Mouse (Mus musculus) adrenal gland, adult 2 months (tissue): ENCODE results near the gene Gm7030. TPM values are rescaled to one million over a fixed set of nuclear protein-coding genes. Genes with fewer than 3 reads are reported as not detected.
"Not testable (repeated sequence)": the region's sequence is repeated elsewhere in the genome, so short reads cannot be mapped to it uniquely, and the experiment has no call there.

Experiments used
- DNase-seq: peaks from one replicate; pipeline ENCODE4 v3.0.0; 2021
- polyA plus RNA-seq: library from polyadenylated mRNA; depleted of rRNA; stranded (reverse); fragments of >200 nt; gene quantifications from 2 replicates; pipeline ENCODE4 v1.2.3, GENCODE M21; 2012; rRNA removed
- total RNA-seq, 2 experiments: library from RNA; stranded (reverse); gene quantifications; 2 replicates each; pipeline ENCODE4 v1.2.3; 2021

The Gm7030 gene
- total and polyA plus RNA-seq, 3 experiments: not detected

DNA sequence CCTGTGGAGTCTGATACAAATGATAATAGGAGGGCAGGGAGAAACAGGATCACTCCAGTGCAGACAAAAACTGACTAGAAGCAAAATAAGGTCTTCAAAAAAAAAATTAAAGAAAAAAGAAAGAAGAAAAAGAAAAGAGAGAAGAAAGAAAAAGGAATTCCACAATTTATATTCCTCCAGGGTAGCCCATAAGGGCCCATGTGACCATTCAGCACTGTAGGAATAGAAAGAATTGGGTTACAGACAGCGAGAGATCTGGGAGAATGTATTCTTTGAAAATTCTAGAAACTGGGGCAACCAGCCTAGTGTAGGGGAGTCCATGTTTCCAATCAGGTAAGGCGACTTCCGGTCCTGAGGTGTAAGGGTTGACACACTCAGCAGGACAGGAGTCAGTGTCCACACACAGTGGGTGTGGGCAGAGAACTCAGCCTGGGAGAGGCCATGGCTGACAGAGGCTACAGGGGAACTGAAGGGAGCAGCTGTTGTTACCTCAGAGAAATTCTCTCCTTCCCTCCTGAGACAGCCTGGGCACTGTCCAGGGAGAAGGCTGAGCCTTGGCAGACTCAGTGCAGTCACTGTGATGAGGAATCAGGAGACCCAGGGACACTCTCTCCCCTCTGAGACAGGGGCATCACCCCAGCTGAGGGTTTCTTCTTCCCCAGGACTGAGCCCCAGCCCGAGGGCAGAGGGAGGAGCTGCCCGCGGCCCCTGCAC, 46.5 kb downstream of the Gm7030 start:
- not testable (repeated sequence) for DNase-seq

DNA sequence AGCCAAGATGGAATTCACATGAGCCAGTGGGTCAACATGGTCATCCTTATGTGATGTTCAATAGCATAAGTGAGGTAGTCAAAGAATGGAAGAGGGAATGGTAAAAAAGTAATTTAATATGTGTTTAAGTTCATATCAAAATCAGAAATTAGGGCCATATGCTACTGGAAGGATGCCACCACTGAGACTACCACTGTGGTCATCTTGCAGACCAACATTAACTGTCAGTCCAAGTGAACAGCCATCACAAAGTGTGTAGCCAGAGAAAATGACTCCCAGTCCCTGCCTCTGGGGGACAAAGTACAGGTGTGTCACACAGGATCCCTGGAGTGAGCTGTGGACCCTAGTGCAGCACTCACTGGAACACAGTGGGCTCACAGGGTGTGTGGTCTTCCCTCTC, 47.3 kb downstream of the Gm7030 start:
- DNase-seq: not testable (repeated sequence)

DNA sequence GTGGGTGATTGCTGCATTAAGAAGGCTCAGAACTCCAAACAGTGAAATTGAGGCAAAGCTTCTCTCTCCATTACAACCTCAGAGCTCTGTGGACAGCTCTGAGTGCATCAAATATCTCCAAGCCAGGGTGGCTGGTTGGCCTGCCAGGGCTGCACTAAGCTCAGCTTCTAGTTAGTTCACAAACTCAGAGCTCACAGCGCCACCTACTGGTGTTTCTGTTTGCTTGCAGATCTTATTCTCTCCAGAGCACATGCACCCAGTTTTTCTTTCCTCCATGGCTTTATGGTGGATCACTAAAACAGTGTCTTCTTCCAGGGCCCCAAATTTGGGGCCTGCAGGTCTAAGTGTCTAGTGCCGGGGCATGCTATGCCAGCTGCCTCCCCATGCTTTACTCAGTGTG, 68.4 kb downstream of the Gm7030 start:
- DNase-seq: peak; percentile 85

Other genes starting within 250 kb of the Gm7030 start
- 10 to 100 TPM; 40.5 to 46.2 TPM for gene Dhx16, start 249.6 kb downstream of the Gm7030 start, total RNA-seq
- gene Dhx16, start 249.6 kb downstream of the Gm7030 start, polyA plus RNA-seq: 42.6 and 46.1 TPM in 2 replicates
- 10 to 100 TPM; 51.6 to 52.6 TPM for gene 2310061I04Rik, start 232.0 kb downstream of the Gm7030 start, total RNA-seq
- gene 2310061I04Rik, start 232.0 kb downstream of the Gm7030 start, polyA plus RNA-seq: 112 and 122 TPM in 2 replicates
- gene Atat1, start 219.3 kb downstream of the Gm7030 start, total RNA-seq: 10 to 100 TPM; 27.4 to 40.0 TPM
- 128 and 145 TPM in 2 replicates for gene Atat1, start 219.3 kb downstream of the Gm7030 start, polyA plus RNA-seq
- 100 to 1,000 TPM; 111 to 114 TPM for gene Mrps18b, start 213.0 kb downstream of the Gm7030 start, total RNA-seq
- 91.6 and 101 TPM in 2 replicates for gene Mrps18b, start 213.0 kb downstream of the Gm7030 start, polyA plus RNA-seq
- gene Ppp1r10, start 213.0 kb downstream of the Gm7030 start, total RNA-seq: 100 to 1,000 TPM in 1 of 2 experiments, 10 to 100 TPM in 1; 64.6 to 140 TPM
- gene Ppp1r10, start 213.0 kb downstream of the Gm7030 start, polyA plus RNA-seq: 24.7 and 32.8 TPM in 2 replicates
- gene Abcf1, start 159.7 kb downstream of the Gm7030 start, total RNA-seq: 10 to 100 TPM; 83.5 to 86.8 TPM
- 66.0 and 78.9 TPM in 2 replicates for gene Abcf1, start 159.7 kb downstream of the Gm7030 start, polyA plus RNA-seq
- 10 to 100 TPM; 38.1 to 53.1 TPM for gene Gnl1, start 149.6 kb downstream of the Gm7030 start, total RNA-seq
- 26.9 and 29.6 TPM in 2 replicates for gene Gnl1, start 149.6 kb downstream of the Gm7030 start, polyA plus RNA-seq
- 10 to 100 TPM; 19.5 to 19.8 TPM for gene Prr3, start 149.2 kb downstream of the Gm7030 start, total RNA-seq
- 19.1 and 20.6 TPM in 2 replicates for gene Prr3, start 149.2 kb downstream of the Gm7030 start, polyA plus RNA-seq
- gene H2-T24, start 108.9 kb downstream of the Gm7030 start, total RNA-seq: 1 to 10 TPM; 6.6 to 8.2 TPM
- 3.6 and 3.7 TPM in 2 replicates for gene H2-T24, start 108.9 kb downstream of the Gm7030 start, polyA plus RNA-seq
- gene H2-T23, start 96.6 kb downstream of the Gm7030 start, total RNA-seq: 10 to 100 TPM; 49.7 to 65.2 TPM
- 156 and 162 TPM in 2 replicates for gene H2-T23, start 96.6 kb downstream of the Gm7030 start, polyA plus RNA-seq
- 10 to 100 TPM; 32.2 to 42.9 TPM for gene H2-T22, start 86.7 kb downstream of the Gm7030 start, total RNA-seq
- gene H2-T22, start 86.7 kb downstream of the Gm7030 start, polyA plus RNA-seq: 34.7 and 38.6 TPM in 2 replicates
- under 1 TPM in 1 of 2 experiments, not detected in 1; 0.23 TPM for gene Gm6034, start 86.5 kb downstream of the Gm7030 start, total RNA-seq
- 0.10 and 0.50 TPM in 2 replicates for gene Gm6034, start 86.5 kb downstream of the Gm7030 start, polyA plus RNA-seq
- gene Gm11127, start 71.1 kb downstream of the Gm7030 start, total RNA-seq: 1 to 10 TPM; 4.4 to 8.2 TPM
- gene Gm11127, start 71.1 kb downstream of the Gm7030 start, polyA plus RNA-seq: not detected in 2 replicates
- gene Gm19684, start 7.7 kb downstream of the Gm7030 start, total RNA-seq: under 1 TPM in 1 of 2 experiments, not detected in 1; 0.41 TPM
- 0.33 and 0.36 TPM in 2 replicates for gene Gm19684, start 7.7 kb downstream of the Gm7030 start, polyA plus RNA-seq
- not detected for gene Gm8909, start 39.1 kb upstream of the Gm7030 start, total RNA-seq
- gene Gm8909, start 39.1 kb upstream of the Gm7030 start, polyA plus RNA-seq: 0.19 TPM in 1 of 2 replicates, not detected in the other
- gene H2-T3, start 60.9 kb upstream of the Gm7030 start, total RNA-seq: not detected
- gene H2-T3, start 60.9 kb upstream of the Gm7030 start, polyA plus RNA-seq: not detected in 2 replicates
- 10 to 100 TPM; 43.6 to 60.5 TPM for gene Rpp21, start 128.6 kb upstream of the Gm7030 start, total RNA-seq
- 89.4 and 106 TPM in 2 replicates for gene Rpp21, start 128.6 kb upstream of the Gm7030 start, polyA plus RNA-seq
- 10 to 100 TPM; 16.1 to 18.4 TPM for gene Trim39, start 142.8 kb upstream of the Gm7030 start, total RNA-seq
- 14.1 and 14.7 TPM in 2 replicates for gene Trim39, start 142.8 kb upstream of the Gm7030 start, polyA plus RNA-seq
- gene H2-M10.2, start 157.1 kb upstream of the Gm7030 start, total RNA-seq: not detected
- gene H2-M10.2, start 157.1 kb upstream of the Gm7030 start, polyA plus RNA-seq: not detected in 2 replicates
- not detected for gene H2-M10.1, start 196.7 kb upstream of the Gm7030 start, total RNA-seq
- gene H2-M10.1, start 196.7 kb upstream of the Gm7030 start, polyA plus RNA-seq: not detected in 2 replicates
- gene H2-M10.3, start 239.0 kb upstream of the Gm7030 start, total RNA-seq: not detected
- gene H2-M10.3, start 239.0 kb upstream of the Gm7030 start, polyA plus RNA-seq: not detected in 2 replicates